Comparison of ENCODE assay signal across 19 mouse cellular contexts in the genomic region with DNA sequence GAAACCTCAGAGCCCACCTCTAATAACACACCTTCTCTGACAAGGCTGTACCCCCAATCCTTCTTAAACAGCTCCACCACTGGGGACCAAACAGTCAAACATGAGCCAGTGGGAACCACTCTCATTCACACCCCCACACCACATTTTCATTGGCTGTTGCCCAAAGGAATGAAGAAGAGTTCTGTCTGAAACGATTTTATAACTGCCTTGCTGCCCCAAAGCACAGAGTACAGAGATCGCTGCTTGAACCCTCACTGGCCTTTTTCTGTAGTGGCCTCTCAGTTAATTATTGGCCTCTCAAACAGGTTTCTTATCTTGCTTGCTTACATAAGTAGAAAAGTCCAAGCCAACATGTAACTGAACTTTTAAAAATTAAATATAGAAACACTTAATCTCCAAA. TPM values are rescaled to one million over a fixed set of nuclear protein-coding genes. Genes with fewer than 3 reads are reported as not detected.
DNase-seq lines count a peak whose midpoint lies in the region; ATAC-seq lines count a peak whose summit lies in the region.
"Had no signal": no experiment of that assay in that cellular context is flagged by ENCODE, and none has a peak within 500 bp of the region (broad histone marks: within the 10 kb centered on the region; RNA-seq: fewer than 3 reads in every experiment).

No protein-coding gene starts in this region.

- no peak overlapping the region for H3K9ac ChIP-seq in midbrain, embryonic 11.5 days (ENCODE audit: low read length)
- H3K9ac ChIP-seq in midbrain, embryonic 15.5 days, result no peak overlapping the region
- H3K9ac ChIP-seq in kidney, embryonic 15.5 days, result no peak overlapping the region
- no peak overlapping the region for H3K9ac ChIP-seq in liver, embryonic 15.5 days
- H3K9ac ChIP-seq: embryonic facial prominence, embryonic 15.5 days; forebrain, embryonic 12.5 days; limb, embryonic 12.5 days had no signal

- H3K36me3 ChIP-seq in midbrain, embryonic 11.5 days (ENCODE audit: control insufficient read depth, insufficient read depth, low read length), result peaks cover 12% of the 10 kb centered on the region
- peaks cover 43% of the 10 kb centered on the region for H3K36me3 ChIP-seq in midbrain, embryonic 15.5 days (replicated peaks)
- peaks cover 74% of the 10 kb centered on the region for H3K36me3 ChIP-seq in kidney, embryonic 15.5 days
- peaks cover 3% of the 10 kb centered on the region for H3K36me3 ChIP-seq in liver, embryonic 15.5 days (replicated peaks)

- H3K9me3 ChIP-seq in midbrain, embryonic 11.5 days (ENCODE audit: control insufficient read depth, low read length), result no peaks in the 10 kb centered on the region
- H3K9me3 ChIP-seq in midbrain, embryonic 15.5 days, result no peaks in the 10 kb centered on the region
- H3K9me3 ChIP-seq in kidney, embryonic 15.5 days (replicated peaks), result no peaks in the 10 kb centered on the region
- no peaks in the 10 kb centered on the region for H3K9me3 ChIP-seq in liver, embryonic 15.5 days (replicated peaks)
- H3K9me3 ChIP-seq: embryonic facial prominence, embryonic 15.5 days; forebrain, embryonic 12.5 days; limb, embryonic 12.5 days had no signal

- H3K27me3 ChIP-seq in midbrain, embryonic 11.5 days (ENCODE audit: control insufficient read depth, insufficient read depth, low read length), result no peaks in the 10 kb centered on the region
- no peaks in the 10 kb centered on the region for H3K27me3 ChIP-seq in midbrain, embryonic 15.5 days (replicated peaks)
- H3K27me3 ChIP-seq in kidney, embryonic 15.5 days, result no peaks in the 10 kb centered on the region
- no peaks in the 10 kb centered on the region for H3K27me3 ChIP-seq in liver, embryonic 15.5 days
- H3K27me3 ChIP-seq: embryonic facial prominence, embryonic 15.5 days; forebrain, embryonic 12.5 days; limb, embryonic 12.5 days had no signal

- H3K4me3 ChIP-seq in midbrain, embryonic 11.5 days (ENCODE audit: low read depth, low read length), result no peak overlapping the region
- H3K4me3 ChIP-seq in midbrain, embryonic 15.5 days, result no peak overlapping the region
- no peak overlapping the region for H3K4me3 ChIP-seq in kidney, embryonic 15.5 days (replicated peaks)
- no peak overlapping the region for H3K4me3 ChIP-seq in liver, embryonic 15.5 days (replicated peaks)
- H3K4me3 ChIP-seq: embryonic facial prominence, embryonic 15.5 days; forebrain, embryonic 12.5 days; limb, embryonic 12.5 days had no signal

- no peak overlapping the region for H3K4me2 ChIP-seq in midbrain, embryonic 11.5 days
- H3K4me2 ChIP-seq in midbrain, embryonic 15.5 days, result no peak overlapping the region
- H3K4me2 ChIP-seq in kidney, embryonic 15.5 days, result no peak overlapping the region
- H3K4me2 ChIP-seq in liver, embryonic 15.5 days, result no peak overlapping the region
- H3K4me2 ChIP-seq: embryonic facial prominence, embryonic 15.5 days; forebrain, embryonic 12.5 days; limb, embryonic 12.5 days had no signal

- H3K4me1 ChIP-seq in midbrain, embryonic 11.5 days (ENCODE audit: control insufficient read depth, insufficient read depth, low read length), result no peaks in the 10 kb centered on the region
- H3K4me1 ChIP-seq in midbrain, embryonic 15.5 days, result no peaks in the 10 kb centered on the region
- H3K4me1 ChIP-seq in kidney, embryonic 15.5 days, result peaks cover 11% of the 10 kb centered on the region
- 0 out of 2 replicates have a peak, but pooled peaks cover 6% of the 10 kb centered on the region for H3K4me1 ChIP-seq in liver, embryonic 15.5 days (replicated peaks)
- H3K4me1 ChIP-seq: embryonic facial prominence, embryonic 15.5 days; forebrain, embryonic 12.5 days; limb, embryonic 12.5 days had no signal

- DNase-seq in midbrain, embryonic 11.5 days (ENCODE audit: low spot score, missing footprints), result peak; percentile 62
- no peak for DNase-seq in layer of hippocampus, adult 11-12 months (ENCODE audit: low spot score)
- DNase-seq in adrenal gland, adult (ENCODE audit: inconsistent age in 2 of 2, low spot score in 1 of 2), result no peak
- no peak for DNase-seq in neural tube, embryonic 10.5 days (ENCODE audit: extremely low spot score, low spot score)
- no peak for DNase-seq in adrenal gland, adult 8-10 months
- DNase-seq: cerebellum, adult 11-12 months; right cerebral cortex, adult 18-20 months had no signal

- H3K27ac ChIP-seq in midbrain, embryonic 11.5 days (ENCODE audit: low read depth, low read length), result no peak overlapping the region
- H3K27ac ChIP-seq in midbrain, embryonic 15.5 days, result no peak overlapping the region
- H3K27ac ChIP-seq in kidney, embryonic 15.5 days, result peak overlapping the region; percentile 91
- peak overlapping the region; percentile 63 for H3K27ac ChIP-seq in liver, embryonic 15.5 days (replicated peaks)
- H3K27ac ChIP-seq: embryonic facial prominence, embryonic 15.5 days; forebrain, embryonic 12.5 days; limb, embryonic 12.5 days had no signal

- no peak for ATAC-seq in midbrain, embryonic 11.5 days (ENCODE audit: low FRiP score)
- ATAC-seq in midbrain, embryonic 15.5 days (replicated peaks), result no peak
- ATAC-seq in kidney, embryonic 15.5 days (replicated peaks; ENCODE audit: low FRiP score), result peak; percentile 74; the same call in 1 of the 2 replicates
- peak; percentile 56 for ATAC-seq in liver, embryonic 15.5 days (ENCODE audit: insufficient read depth)

- WGBS in midbrain, embryonic 11.5 days, result 91% methylated on average over 2 of the region's 2 CpGs
- WGBS in midbrain, embryonic 15.5 days, result 83% methylated on average over 2 of the region's 2 CpGs
- WGBS in kidney, embryonic 15.5 days, result 47% methylated on average over 2 of the region's 2 CpGs
- 46% methylated on average over 2 of the region's 2 CpGs for WGBS in liver, embryonic 15.5 days (ENCODE audit: insufficient replicate concordance)

RNA-seq across cellular contexts. Expression of gene E130116L18Rik, which starts 29.5 kb away (rescaled TPM):
- polyA plus RNA-seq in midbrain, embryonic 11.5 days (2014; fragmentation: Nextera tagmentation; extraction: Ambion mirVana), result not detected in 2 replicates
- polyA plus RNA-seq in midbrain, embryonic 15.5 days (2015; fragmentation: Nextera tagmentation; extraction: Ambion mirVana), result 1.3 TPM in 1 of 2 replicates, not detected in the other
- polyA plus RNA-seq in kidney, embryonic 15.5 days (2015; fragmentation: Nextera tagmentation; extraction: Ambion mirVana), result 1.9 TPM in 1 of 2 replicates, not detected in the other
- polyA plus RNA-seq in liver, embryonic 15.5 days (2015; fragmentation: Nextera tagmentation; extraction: Ambion mirVana), result not detected in 2 replicates
- total RNA-seq in adrenal gland, adult 8-10 months (2022), result not detected
- total RNA-seq: adrenal gland, postnatal 4 days; gastrocnemius, adult 18-20 months; heart, adult 8-10 months; heart, postnatal 25 days; left cerebral cortex, adult 18-20 months; MEL had no signal
- polyA plus RNA-seq: embryonic facial prominence, embryonic 15.5 days; forebrain, embryonic 12.5 days; limb, embryonic 12.5 days had no signal

RNA-seq across cellular contexts. Expression of gene Galnt11, which starts 30.7 kb away (rescaled TPM):
- 40.3 and 41.3 TPM in 2 replicates for polyA plus RNA-seq in midbrain, embryonic 11.5 days (2014; fragmentation: Nextera tagmentation; extraction: Ambion mirVana)
- 50.4 and 51.9 TPM in 2 replicates for polyA plus RNA-seq in midbrain, embryonic 15.5 days (2015; fragmentation: Nextera tagmentation; extraction: Ambion mirVana)
- 69.8 and 71.3 TPM in 2 replicates for polyA plus RNA-seq in kidney, embryonic 15.5 days (2015; fragmentation: Nextera tagmentation; extraction: Ambion mirVana)
- 10.7 and 14.0 TPM in 2 replicates for polyA plus RNA-seq in liver, embryonic 15.5 days (2015; fragmentation: Nextera tagmentation; extraction: Ambion mirVana)
- total RNA-seq in adrenal gland, adult 8-10 months (2022), result 10 to 100 TPM; 39.9 to 46.9 (median 44.8) TPM

Comparison
In these comparisons a context has a peak if more than half of its experiments do, and no peak if none do; other contexts are left out.
1. ATAC-seq: peak in kidney, embryonic 15.5 days (single experiment) and liver, embryonic 15.5 days (single experiment); none in midbrain, embryonic 11.5 days (single experiment) and midbrain, embryonic 15.5 days (single experiment).
2. H3K27ac ChIP-seq: peak in kidney, embryonic 15.5 days (single experiment) and liver, embryonic 15.5 days (single experiment); none in midbrain, embryonic 11.5 days (single experiment) and midbrain, embryonic 15.5 days (single experiment).